Mouse (Mus musculus) embryonic facial prominence, embryonic 10.5 days (tissue): ENCODE measurements at regions not wholly inside any gene's neighbourhood (a gene's known extent, or its start where the extent isn't known, plus 50 kb on each side); places are given as distances from the start of the nearest gene placed in this dataset.

Experiments used
- DNase-seq: peaks from one replicate; pipeline ENCODE4 v3.0.0-alpha.2; 2017; ENCODE audit warnings: low spot score
- H3K27ac ChIP-seq: fragments of 300-500 bp; sonication (generic); replicated peaks from 2 replicates; pipeline ENCODE4 v1.5.1; 2016; ENCODE audit warnings: mild to moderate bottlenecking
- H3K27me3 ChIP-seq: fragments of 300-500 bp; sonication (generic); replicated peaks from 2 replicates; pipeline ENCODE4 v1.6.1; 2016; ENCODE audit warnings: low read depth, mild to moderate bottlenecking; ENCODE audit not compliant: poor library complexity, severe bottlenecking
- H3K36me3 ChIP-seq: fragments of 300-500 bp; sonication (generic); replicated peaks from 2 replicates; pipeline ENCODE4 v1.6.1; 2016; ENCODE audit warnings: mild to moderate bottlenecking, moderate library complexity
- H3K4me1 ChIP-seq: fragments of 300-500 bp; sonication (generic); 2 replicates; pipeline ENCODE4 v1.6.1; 2016
- H3K4me3 ChIP-seq: fragments of 300-500 bp; sonication (generic); 2 replicates; pipeline ENCODE4 v1.5.1; 2016; ENCODE audit warnings: mild to moderate bottlenecking, moderate library complexity
- H3K9me3 ChIP-seq: fragments of 300-500 bp; sonication (generic); 2 replicates; pipeline ENCODE4 v1.6.1; 2016; ENCODE audit warnings: mild to moderate bottlenecking
- WGBS: fragments of 180-500 bp; shearing (Covaris S2); methylation state at CpG from one replicate; pipeline ENCODE4 v1.1.7; 2016; 5-methylcytosine and 5-hydroxymethylcytosine counted together

GRCm38 (mm10) chr11:71446641-71447040, 216.1 kb upstream of the Nlrp1b start:
- Histone ChIP-seq H3K4me1 (no peaks in the 10 kb centered on the region), H3K27ac (no peak overlapping the region), H3K27me3 (no peaks in the 10 kb centered on the region), H3K4me3 (no peak overlapping the region), H3K36me3 (no peaks in the 10 kb centered on the region), H3K9me3 (no peaks in the 10 kb centered on the region)
- 77% methylated on average over 5 of the region's 5 CpGs for WGBS
- no peak for DNase-seq

GRCm38 (mm10) chr11:71447841-71448745, 217.6 kb upstream of the Nlrp1b start:
- no peaks in the 10 kb centered on the region for H3K4me1 ChIP-seq
- no peak overlapping the region for H3K27ac ChIP-seq
- no peaks in the 10 kb centered on the region for H3K27me3 ChIP-seq
- no peak for DNase-seq
- 61% methylated on average over 10 of the region's 10 CpGs for WGBS
- H3K4me3 ChIP-seq, result no peak overlapping the region
- no peaks in the 10 kb centered on the region for H3K9me3 ChIP-seq
- H3K36me3 ChIP-seq, result no peaks in the 10 kb centered on the region

GRCm38 (mm10) chr11:71480094-71480493, 249.6 kb upstream of the Nlrp1b start:
- Histone ChIP-seq H3K27me3 (no peaks in the 10 kb centered on the region), H3K9me3 (no peaks in the 10 kb centered on the region), H3K27ac (no peak overlapping the region), H3K36me3 (no peaks in the 10 kb centered on the region), H3K4me3 (no peak overlapping the region), H3K4me1 (no peaks in the 10 kb centered on the region)
- no peak for DNase-seq
- WGBS, result 78% methylated on average over 3 of the region's 3 CpGs

GRCm38 (mm10) chr11:71497863-71498262, 251.9 kb upstream of the Wscd1 start:
- DNase-seq, result peak; percentile 15
- Histone ChIP-seq H3K4me1 (peaks cover 12% of the 10 kb centered on the region), H3K4me3 (no peak overlapping the region), H3K36me3 (no peaks in the 10 kb centered on the region), H3K27me3 (no peaks in the 10 kb centered on the region), H3K27ac (no peak overlapping the region; the same call in 1 of the 2 replicates), H3K9me3 (0 out of 2 replicates have a peak, but pooled peaks cover 5% of the 10 kb centered on the region)
- 35% methylated on average over 5 of the region's 5 CpGs for WGBS

- Histone ChIP-seq H3K27ac (no peak overlapping the region), H3K4me1 (peaks cover 12% of the 10 kb centered on the region), H3K9me3 (0 out of 2 replicates have a peak, but pooled peaks cover 4% of the 10 kb centered on the region), H3K36me3 (no peaks in the 10 kb centered on the region), H3K4me3 (no peak overlapping the region), H3K27me3 (no peaks in the 10 kb centered on the region)
- DNase-seq, result no peak
- 76% methylated on average over 3 of the region's 3 CpGs for WGBS
Measured at GRCm38 (mm10) chr11:71498299-71498698, 251.4 kb upstream of the Wscd1 start.

GRCm38 (mm10) chr11:71502156-71502555, 247.6 kb upstream of the Wscd1 start:
- H3K4me3 ChIP-seq, result no peak overlapping the region
- H3K9me3 ChIP-seq, result no peaks in the 10 kb centered on the region
- no peaks in the 10 kb centered on the region for H3K27me3 ChIP-seq
- DNase-seq, result no peak
- H3K4me1 ChIP-seq, result peaks cover 12% of the 10 kb centered on the region
- no peaks in the 10 kb centered on the region for H3K36me3 ChIP-seq
- no peak overlapping the region for H3K27ac ChIP-seq
- WGBS, result 69% methylated on average over 3 of the region's 3 CpGs

- H3K27me3 ChIP-seq, result no peaks in the 10 kb centered on the region
- H3K9me3 ChIP-seq, result no peaks in the 10 kb centered on the region
- no peak overlapping the region for H3K27ac ChIP-seq
- H3K4me3 ChIP-seq, result no peak overlapping the region
- no peaks in the 10 kb centered on the region for H3K36me3 ChIP-seq
- 63% methylated on average over 15 of the region's 15 CpGs for WGBS
- peaks cover 37% of the 10 kb centered on the region for H3K4me1 ChIP-seq
- DNase-seq, result peak; percentile 27
Measured at GRCm38 (mm10) chr11:71512271-71513066, 237.3 kb upstream of the Wscd1 start.

- DNase-seq, result no peak
- no peaks in the 10 kb centered on the region for H3K27me3 ChIP-seq
- 69% methylated on average over 3 of the region's 3 CpGs for WGBS
Measured at GRCm38 (mm10) chr11:71513067-71513350, 236.7 kb upstream of the Wscd1 start.

GRCm38 (mm10) chr11:71515264-71515663, 234.5 kb upstream of the Wscd1 start:
- WGBS, result 35% methylated on average over 6 of the region's 6 CpGs
- H3K4me1 ChIP-seq, result peaks cover 47% of the 10 kb centered on the region
- H3K27me3 ChIP-seq, result no peaks in the 10 kb centered on the region
- DNase-seq, result no peak
- H3K36me3 ChIP-seq, result no peaks in the 10 kb centered on the region
- no peak overlapping the region for H3K4me3 ChIP-seq
- no peaks in the 10 kb centered on the region for H3K9me3 ChIP-seq
- no peak overlapping the region for H3K27ac ChIP-seq

More at GRCm38 (mm10) chr11:71513067-71513350, 236.7 kb upstream of the Wscd1 start:
- Histone ChIP-seq H3K36me3 (no peaks in the 10 kb centered on the region), H3K27ac (no peak overlapping the region), H3K4me3 (no peak overlapping the region), H3K9me3 (no peaks in the 10 kb centered on the region), H3K4me1 (peaks cover 43% of the 10 kb centered on the region)

- peaks cover 44% of the 10 kb centered on the region for H3K4me1 ChIP-seq
- DNase-seq, result peak; percentile 62
- no peaks in the 10 kb centered on the region for H3K36me3 ChIP-seq
- H3K9me3 ChIP-seq, result no peaks in the 10 kb centered on the region
- peak overlapping the region; percentile 30; the same call in 1 of the 2 replicates for H3K27ac ChIP-seq
- no peak overlapping the region for H3K4me3 ChIP-seq
- H3K27me3 ChIP-seq, result no peaks in the 10 kb centered on the region
- WGBS, result 21% methylated on average over 5 of the region's 5 CpGs
Measured at GRCm38 (mm10) chr11:71517377-71517776, 232.3 kb upstream of the Wscd1 start.

- Histone ChIP-seq H3K27ac (no peak overlapping the region), H3K4me3 (no peak overlapping the region), H3K9me3 (no peaks in the 10 kb centered on the region), H3K4me1 (no peaks in the 10 kb centered on the region), H3K36me3 (no peaks in the 10 kb centered on the region), H3K27me3 (no peaks in the 10 kb centered on the region)
- no peak for DNase-seq
- WGBS, result 90% methylated on average over 2 of the region's 2 CpGs
Measured at GRCm38 (mm10) chr11:71527691-71528090, 222.0 kb upstream of the Wscd1 start.

- H3K4me1 ChIP-seq, result no peaks in the 10 kb centered on the region
- no peaks in the 10 kb centered on the region for H3K9me3 ChIP-seq
- DNase-seq, result no peak
- no peak overlapping the region for H3K4me3 ChIP-seq
- no peak overlapping the region for H3K27ac ChIP-seq
- H3K36me3 ChIP-seq, result no peaks in the 10 kb centered on the region
- 85% methylated on average over 4 of the region's 4 CpGs for WGBS
- no peaks in the 10 kb centered on the region for H3K27me3 ChIP-seq
Measured at GRCm38 (mm10) chr11:71528588-71528987, 221.1 kb upstream of the Wscd1 start.
